Mouse (Mus musculus) lung, postnatal 0 days (tissue): Measurements from ENCODE around the gene Rel.

Source experiments
- CTCF ChIP-seq: IDR thresholded peaks from 2 replicates; pipeline ENCODE4 v1.5.1; 2016; ENCODE audit warnings: antibody characterized with exemption, mild to moderate bottlenecking
- EP300 ChIP-seq: IDR thresholded peaks from 2 replicates; pipeline ENCODE4 v1.6.1; 2016; ENCODE audit warnings: antibody characterized with exemption, mild to moderate bottlenecking, control low read depth

DNA sequence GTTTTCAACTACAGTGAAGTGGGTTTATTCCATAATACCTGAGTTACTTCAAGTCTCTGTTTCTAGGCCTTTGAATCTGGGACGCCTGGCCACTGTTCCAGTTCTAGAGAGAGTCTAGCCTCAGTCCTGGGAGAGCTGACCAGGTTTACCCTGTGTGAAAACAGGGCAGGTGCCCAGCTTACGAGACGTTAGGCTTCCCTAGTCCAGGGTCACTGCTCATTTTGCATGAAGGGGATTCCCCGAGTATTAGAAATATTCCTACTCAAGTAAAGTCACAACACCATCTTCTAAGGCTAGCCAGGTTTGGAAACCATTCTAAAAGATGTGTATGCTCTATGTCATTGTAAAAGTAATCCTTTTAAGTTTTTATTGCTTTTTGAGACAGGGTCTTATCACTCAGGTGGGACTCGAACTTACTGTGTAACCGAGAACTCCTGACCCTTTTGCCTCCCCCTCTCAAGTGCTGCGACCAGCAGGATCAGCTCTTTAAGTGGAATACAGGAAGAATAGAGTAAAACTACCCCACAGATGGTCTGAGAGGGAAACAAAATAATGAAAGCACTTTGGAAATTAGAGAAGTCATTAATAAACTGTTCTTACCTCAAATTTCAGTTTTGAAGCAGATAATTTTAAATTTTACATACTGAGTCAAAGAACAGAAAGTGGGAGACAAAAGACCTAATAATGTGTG is 66.0 kb downstream of the Rel start:
- TF ChIP-seq EP300 (no peak), CTCF (no peak)
